Mouse (Mus musculus) adrenal gland, adult 10 weeks (tissue): ENCODE measurements around the gene Clk1. TPM values are rescaled to one million over a fixed set of nuclear protein-coding genes. Genes with fewer than 3 reads are reported as not detected.

Experiments used
- polyA plus RNA-seq: library from polyadenylated mRNA; stranded (reverse); fragments of 350-450 nt; fragmentation: Illumina TruSeq; extraction: RNeasy Lipid Tissue Mini Kit (QIAGEN cat#74804); gene quantifications from one replicate; pipeline ENCODE4 v1.2.3, GENCODE M21; 2014; ENCODE audit warnings: low read depth, low replicate concordance

Clk1 gene
- 434 TPM for polyA plus RNA-seq

GRCm38 (mm10) chr1:58423371-58424248, at the start of gene Clk1:
Gene Clk1 (minus strand): TSS chr1:58424066.

GRCm38 (mm10) chr1:58445143-58445722, 21.4 kb upstream of the Clk1 start, which contains the start of the genes Nif3l1 and Ppil3:
Gene Nif3l1 (plus strand): TSS chr1:58445151.
Gene Ppil3 (minus strand): TSS chr1:58445486.

GRCm38 (mm10) chr1:58392652-58393283, 31.1 kb downstream of the Clk1 start, which contains the start of gene Bzw1:
Gene Bzw1 (plus strand): TSS chr1:58392898.

Other genes starting within 250 kb of the Clk1 start
- not detected for gene Aox4, start 213.7 kb downstream of the Clk1 start, polyA plus RNA-seq
- gene Aox2, start 145.7 kb downstream of the Clk1 start, polyA plus RNA-seq, result 1.1 TPM
- gene Bzw1, start 31.2 kb downstream of the Clk1 start, polyA plus RNA-seq, result 378 TPM
- gene Nif3l1, start 21.1 kb upstream of the Clk1 start, polyA plus RNA-seq, result 31.3 TPM
- gene Ppil3, start 21.4 kb upstream of the Clk1 start, polyA plus RNA-seq, result 150 TPM
- 111 TPM for gene Orc2, start 81.0 kb upstream of the Clk1 start, polyA plus RNA-seq
- gene Fam126b, start 162.3 kb upstream of the Clk1 start, polyA plus RNA-seq, result 57.3 TPM
- 72.5 TPM for gene Ndufb3, start 162.3 kb upstream of the Clk1 start, polyA plus RNA-seq